Mouse (Mus musculus): ENCODE measurements around the gene Gosr2. TPM values are rescaled to one million over a fixed set of nuclear protein-coding genes. Genes with fewer than 3 reads are reported as not detected.

Gosr2 gene
- polyA plus RNA-seq, 1 experiment from 2014 or later: 58.3 TPM

DNA sequence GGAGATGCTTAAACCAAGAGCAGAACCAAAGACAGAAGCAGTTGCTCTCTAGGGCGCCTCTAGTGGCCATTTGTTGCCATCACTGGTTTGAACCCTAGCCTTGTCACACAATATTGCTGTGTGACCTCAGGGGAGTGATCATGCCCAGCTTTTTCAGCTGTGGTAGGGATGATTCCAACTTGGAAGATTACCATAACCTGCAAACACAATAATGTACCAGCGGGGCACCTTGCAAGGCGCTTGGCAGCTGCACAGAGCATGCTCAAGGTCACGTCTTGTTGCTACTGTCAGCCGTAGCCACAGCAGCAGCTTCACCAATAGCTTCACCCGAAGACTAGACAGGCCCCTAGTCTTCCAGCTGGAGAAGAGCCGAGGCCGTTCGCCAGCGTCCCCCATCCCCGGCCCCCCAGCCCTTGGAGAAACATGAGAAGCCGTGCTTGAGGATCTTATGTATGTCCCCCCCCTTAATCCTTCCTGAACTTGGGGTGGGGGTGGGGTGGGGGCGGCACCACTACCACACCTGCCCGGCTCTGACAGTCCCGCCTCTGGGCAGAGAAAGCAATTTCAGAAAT, 23.9 kb upstream of the Gosr2 start:
- peak overlapping the region; percentile 68 for H3K9ac ChIP-seq

DNA sequence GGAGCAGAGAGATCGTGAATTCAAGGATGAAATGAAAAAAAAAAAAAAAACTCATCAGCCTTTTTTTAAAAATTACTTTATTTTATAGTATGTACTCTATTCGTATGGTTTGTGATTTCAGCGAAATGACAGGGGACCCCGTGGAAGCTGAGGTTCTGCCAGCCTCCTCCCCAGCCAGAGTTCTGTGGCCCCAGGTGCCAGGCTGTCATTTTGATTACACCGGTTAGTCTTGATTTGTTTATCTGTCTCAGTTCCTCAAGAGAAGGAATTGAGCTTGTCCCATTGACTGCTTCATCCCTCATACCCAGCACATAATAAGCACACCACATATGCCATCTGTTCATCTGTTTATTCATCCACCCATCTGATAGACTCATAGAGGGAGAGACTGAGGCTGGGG, 21.7 kb upstream of the Gosr2 start:
- 75% methylated on average over 5 of the region's 5 CpGs for WGBS
- ATAC-seq (ENCODE audit: extremely low read depth, insufficient number of reproducible peaks, low FRiP score, low TSS enrichment): no peak
- H3K36me3 ChIP-seq: no peaks in the 10 kb centered on the region
- H3K4me1 ChIP-seq: peaks cover 12% of the 10 kb centered on the region
- no peak overlapping the region for H3K4me3 ChIP-seq
- peaks cover 7% of the 10 kb centered on the region; the same call in 1 of the 2 replicates for H3K27me3 ChIP-seq (replicated peaks)
- H3K4me2 ChIP-seq: no peak overlapping the region
- H3K27ac ChIP-seq (replicated peaks): no peak overlapping the region
- H3K9ac ChIP-seq: no peak overlapping the region
- no peaks in the 10 kb centered on the region for H3K9me3 ChIP-seq

More for the DNA sequence above, 23.9 kb upstream of the Gosr2 start:
- peak overlapping the region; percentile 42 for H3K4me3 ChIP-seq
- peaks cover 12% of the 10 kb centered on the region for H3K4me1 ChIP-seq
- 0 out of 2 replicates have a peak, but pooled peaks cover 4% of the 10 kb centered on the region for H3K9me3 ChIP-seq
- H3K4me2 ChIP-seq: peak overlapping the region; percentile 69
- WGBS: 28% methylated on average over 15 of the region's 15 CpGs
- no peaks in the 10 kb centered on the region for H3K36me3 ChIP-seq
- no peak for ATAC-seq (ENCODE audit: extremely low read depth, insufficient number of reproducible peaks, low FRiP score, low TSS enrichment)
- no peak overlapping the region; the same call in 1 of the 2 replicates for H3K27ac ChIP-seq (replicated peaks)
- H3K27me3 ChIP-seq (replicated peaks): peaks cover 7% of the 10 kb centered on the region; the same call in 1 of the 2 replicates

DNA sequence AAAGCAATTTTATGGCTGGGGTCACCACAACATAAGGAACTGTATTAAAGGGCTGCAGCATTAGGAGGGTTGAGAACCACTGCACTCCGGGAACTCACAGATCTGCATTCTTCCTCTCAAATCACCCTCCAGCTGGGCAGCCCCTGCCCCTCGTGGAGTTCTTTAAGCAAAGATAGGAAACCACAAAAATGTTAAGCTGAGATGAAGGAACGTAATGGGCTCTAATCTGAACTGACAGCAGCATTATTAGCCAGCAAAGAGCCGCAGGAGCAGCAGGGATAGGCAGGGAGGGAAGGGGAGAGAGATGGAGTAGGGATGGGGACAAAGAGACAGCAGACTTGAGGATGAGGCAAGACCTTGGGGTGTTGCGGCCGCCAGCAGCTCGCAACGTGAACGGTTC, 19.3 kb upstream of the Gosr2 start:
- no peak for ATAC-seq (ENCODE audit: extremely low read depth, insufficient number of reproducible peaks, low FRiP score, low TSS enrichment)
- no peak overlapping the region for H3K9ac ChIP-seq
- no peak overlapping the region for H3K4me2 ChIP-seq
- 39% methylated on average over 9 of the region's 9 CpGs for WGBS
- H3K27me3 ChIP-seq (replicated peaks): 0 out of 2 replicates have a peak, but pooled peaks cover 5% of the 10 kb centered on the region
- H3K4me1 ChIP-seq: peaks cover 7% of the 10 kb centered on the region
- H3K36me3 ChIP-seq: no peaks in the 10 kb centered on the region
- no peak overlapping the region for H3K27ac ChIP-seq (replicated peaks)
- no peak overlapping the region for H3K4me3 ChIP-seq
- H3K9me3 ChIP-seq: no peaks in the 10 kb centered on the region

DNA sequence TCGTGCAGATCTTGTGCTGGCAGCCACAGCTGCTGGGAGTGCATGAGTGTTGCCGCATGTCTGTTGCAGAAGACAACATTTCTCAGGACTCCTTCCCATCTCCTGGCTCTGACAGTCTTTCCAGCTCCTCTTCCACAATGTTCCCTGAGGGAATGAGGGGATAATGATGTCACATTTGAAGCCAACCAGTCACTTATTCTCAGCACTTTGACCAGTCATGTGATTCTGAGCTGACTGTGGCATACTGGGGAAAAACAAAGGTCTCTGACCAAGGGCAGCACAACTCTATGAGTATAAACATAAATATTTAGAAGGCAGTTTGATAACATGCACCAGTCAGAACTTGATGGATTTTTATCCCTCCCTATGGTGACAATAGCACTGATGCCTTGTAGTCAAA, 16.4 kb upstream of the Gosr2 start:
- 76% methylated on average over 2 of the region's 2 CpGs for WGBS
- ATAC-seq (ENCODE audit: extremely low read depth, insufficient number of reproducible peaks, low FRiP score, low TSS enrichment): no peak
- Histone ChIP-seq H3K27ac (replicated peaks) (no peak overlapping the region), H3K9me3 (no peaks in the 10 kb centered on the region), H3K4me2 (no peak overlapping the region), H3K9ac (no peak overlapping the region), H3K4me1 (no peaks in the 10 kb centered on the region), H3K27me3 (replicated peaks) (0 out of 2 replicates have a peak, but pooled peaks cover 11% of the 10 kb centered on the region), H3K36me3 (no peaks in the 10 kb centered on the region), H3K4me3 (no peak overlapping the region)

DNA sequence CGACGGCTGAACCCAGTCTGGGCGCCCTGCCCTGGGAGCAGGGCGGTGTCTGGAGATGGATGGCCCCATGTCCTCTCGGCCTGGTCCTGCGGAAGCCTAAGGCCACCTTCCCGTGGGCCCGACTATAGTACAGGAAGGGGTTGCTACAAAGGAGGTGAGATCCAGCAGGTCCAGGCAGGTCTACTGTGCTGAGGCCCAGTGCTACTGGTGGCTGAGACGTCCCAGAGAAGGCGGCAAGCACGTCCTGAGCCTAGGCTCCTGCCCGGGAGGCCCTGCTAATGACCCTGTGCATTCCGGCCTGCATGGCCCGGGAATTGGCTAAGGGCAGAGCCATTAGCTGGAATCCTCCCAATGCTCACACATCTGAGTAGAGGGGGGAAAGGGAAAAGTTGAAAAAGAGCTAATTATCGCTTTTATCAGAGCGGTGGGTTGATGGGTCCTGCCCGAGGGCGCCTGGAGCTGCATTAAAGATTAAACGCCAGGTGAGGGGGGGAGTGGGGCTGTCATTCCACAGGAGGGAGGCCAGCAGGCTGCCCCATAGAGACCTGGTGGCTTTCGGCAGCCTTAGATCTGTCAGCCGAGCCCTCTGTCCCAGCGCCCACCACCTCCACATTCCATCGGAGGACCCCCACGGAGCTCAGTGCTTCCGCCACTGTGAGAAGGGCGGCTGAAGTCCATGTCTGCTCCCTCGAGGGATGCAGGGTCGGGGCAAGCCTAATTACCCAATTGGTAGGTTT, 14.3 kb upstream of the Gosr2 start:
- H3K36me3 ChIP-seq: no peaks in the 10 kb centered on the region
- H3K27me3 ChIP-seq (replicated peaks): 0 out of 2 replicates have a peak, but pooled peaks cover 11% of the 10 kb centered on the region
- no peak overlapping the region for H3K27ac ChIP-seq (replicated peaks)
- H3K9ac ChIP-seq: no peak overlapping the region
- H3K4me3 ChIP-seq: no peak overlapping the region
- no peaks in the 10 kb centered on the region for H3K4me1 ChIP-seq
- no peak for ATAC-seq (ENCODE audit: extremely low read depth, insufficient number of reproducible peaks, low FRiP score, low TSS enrichment)
- no peaks in the 10 kb centered on the region for H3K9me3 ChIP-seq
- no peak overlapping the region for H3K4me2 ChIP-seq
- WGBS: 46% methylated on average over 28 of the region's 28 CpGs

DNA sequence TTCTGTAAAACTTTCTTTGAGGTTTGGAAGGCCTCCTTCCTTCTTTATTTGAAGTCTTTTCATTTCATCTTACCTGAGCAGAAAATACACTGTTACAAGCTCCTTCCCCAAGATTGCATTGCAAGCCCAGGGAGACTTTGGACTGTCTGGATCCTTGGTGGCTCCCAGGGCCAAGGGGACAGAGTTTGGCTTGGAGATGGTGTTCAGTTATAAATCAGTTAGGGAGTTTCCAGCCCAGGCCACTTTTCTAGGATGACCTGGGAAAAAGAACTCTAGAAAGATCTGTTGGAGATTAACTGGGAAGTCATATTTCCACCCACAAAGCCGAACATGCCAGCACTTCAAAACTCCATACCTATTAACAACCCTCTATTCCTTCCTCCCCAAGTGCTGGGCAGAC, 12.3 kb upstream of the Gosr2 start:
- H3K36me3 ChIP-seq: no peaks in the 10 kb centered on the region
- H3K27ac ChIP-seq (replicated peaks): no peak overlapping the region
- no peak overlapping the region for H3K9ac ChIP-seq
- H3K4me2 ChIP-seq: no peak overlapping the region
- no peaks in the 10 kb centered on the region for H3K4me1 ChIP-seq
- 71% methylated on average over 1 of the region's 1 CpGs for WGBS
- ATAC-seq (ENCODE audit: extremely low read depth, insufficient number of reproducible peaks, low FRiP score, low TSS enrichment): no peak
- H3K4me3 ChIP-seq: no peak overlapping the region
- H3K9me3 ChIP-seq: no peaks in the 10 kb centered on the region
- 0 out of 2 replicates have a peak, but pooled peaks cover 11% of the 10 kb centered on the region for H3K27me3 ChIP-seq (replicated peaks)

DNA sequence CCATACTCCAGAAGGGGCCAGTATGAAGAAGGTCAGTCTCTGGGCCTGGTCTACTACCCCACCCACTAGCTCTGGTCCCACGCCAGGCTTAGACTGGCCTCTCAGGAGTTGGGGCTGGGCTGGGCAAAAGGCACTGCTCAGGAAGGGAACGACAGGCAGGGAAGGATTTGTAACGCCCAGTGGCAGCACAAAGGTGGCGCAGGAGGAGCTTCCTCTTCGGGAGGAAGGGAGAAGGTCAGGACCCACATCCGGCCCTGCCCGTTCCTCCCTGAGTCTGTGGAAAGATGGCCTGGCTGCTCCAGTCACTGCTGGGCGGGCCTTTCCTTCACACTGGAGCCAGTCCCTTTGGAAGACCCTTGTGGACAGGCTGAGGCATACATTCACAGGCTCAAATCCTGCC, 9.3 kb upstream of the Gosr2 start:
- Histone ChIP-seq H3K27ac (replicated peaks) (peak overlapping the region; percentile 58), H3K27me3 (replicated peaks) (0 out of 2 replicates have a peak, but pooled peaks cover 6% of the 10 kb centered on the region)
- ATAC-seq (ENCODE audit: extremely low read depth, insufficient number of reproducible peaks, low FRiP score, low TSS enrichment): peak; percentile 41; the same call in 1 of the 2 replicates

DNA sequence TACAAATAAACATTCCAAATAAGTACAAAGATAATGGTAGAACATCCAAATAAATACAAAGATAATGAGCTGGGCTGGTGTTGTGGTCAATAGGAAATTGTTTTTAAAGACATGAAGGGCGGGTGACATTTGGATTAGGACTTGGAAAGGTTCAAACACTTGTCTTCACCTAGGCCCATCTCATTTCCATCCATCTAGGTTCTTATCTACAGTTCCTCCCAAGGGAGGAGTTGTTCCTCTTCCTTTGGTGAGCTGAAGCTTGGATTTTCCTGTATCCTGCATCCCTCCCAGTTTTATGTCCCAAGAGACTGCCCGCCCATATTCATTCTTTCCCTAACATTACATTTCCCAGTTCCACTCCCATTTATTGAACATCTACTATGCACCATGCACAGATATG, 528 bp upstream of the Gosr2 start:
- no peaks in the 10 kb centered on the region for H3K9me3 ChIP-seq
- H3K27ac ChIP-seq (replicated peaks): peak overlapping the region; percentile 98
- 0 out of 2 replicates have a peak, but pooled peaks cover 7% of the 10 kb centered on the region for H3K36me3 ChIP-seq
- peaks cover 19% of the 10 kb centered on the region for H3K4me1 ChIP-seq
- peak overlapping the region; percentile 98 for H3K4me3 ChIP-seq
- peak overlapping the region; percentile 94 for H3K9ac ChIP-seq
- 62% methylated on average over 2 of the region's 2 CpGs for WGBS
- no peak for ATAC-seq (ENCODE audit: extremely low read depth, insufficient number of reproducible peaks, low FRiP score, low TSS enrichment)
- H3K4me2 ChIP-seq: peak overlapping the region; percentile 71
- H3K27me3 ChIP-seq (replicated peaks): no peaks in the 10 kb centered on the region

More for the DNA sequence above, 9.3 kb upstream of the Gosr2 start:
- Histone ChIP-seq H3K9me3 (no peaks in the 10 kb centered on the region), H3K36me3 (no peaks in the 10 kb centered on the region), H3K4me3 (no peak overlapping the region), H3K4me1 (no peaks in the 10 kb centered on the region), H3K9ac (no peak overlapping the region), H3K4me2 (no peak overlapping the region)
- WGBS: 33% methylated on average over 8 of the region's 8 CpGs

DNA sequence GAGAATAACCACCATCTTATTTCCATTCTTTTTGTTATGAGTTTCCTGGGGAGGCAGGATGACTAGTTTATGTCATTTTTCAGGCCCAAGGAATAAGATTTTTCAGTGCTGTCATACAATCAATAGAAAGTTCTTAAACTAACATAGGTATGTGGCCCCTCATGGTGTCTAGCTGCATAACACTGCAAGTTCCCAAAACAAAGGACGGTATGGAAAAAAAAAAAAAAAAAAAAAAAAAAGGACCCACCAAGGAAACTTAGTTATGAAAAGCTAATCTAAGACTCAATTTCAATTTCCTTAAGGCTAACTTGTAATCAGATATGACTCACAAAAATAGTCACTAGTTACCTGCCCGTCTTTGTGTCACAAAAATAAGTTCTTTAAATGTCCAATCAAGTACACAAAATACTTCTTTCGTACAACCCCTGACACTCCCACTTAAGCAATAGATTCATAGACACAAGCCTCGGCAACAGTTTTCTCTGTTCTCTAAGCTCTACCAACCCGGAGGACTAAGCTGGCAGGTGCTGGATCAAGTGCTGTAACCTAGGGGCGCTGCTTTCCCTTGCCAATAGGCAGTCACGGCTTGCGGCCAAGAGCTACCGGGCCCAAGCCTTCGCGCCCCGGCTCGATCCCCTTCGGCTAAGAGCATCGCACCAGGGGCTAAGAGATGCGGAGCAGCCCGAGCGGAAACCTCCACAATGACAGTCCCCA, 690 bp downstream of the Gosr2 start:
- under 1% methylated on average over 18 of the region's 18 CpGs for WGBS
- peak overlapping the region; percentile 98 for H3K4me3 ChIP-seq
- peaks cover 22% of the 10 kb centered on the region for H3K4me1 ChIP-seq
- peak overlapping the region; percentile 94 for H3K9ac ChIP-seq
- no peaks in the 10 kb centered on the region for H3K9me3 ChIP-seq
- no peaks in the 10 kb centered on the region for H3K27me3 ChIP-seq (replicated peaks)
- peak overlapping the region; percentile 71 for H3K4me2 ChIP-seq
- ATAC-seq (ENCODE audit: extremely low read depth, insufficient number of reproducible peaks, low FRiP score, low TSS enrichment): no peak
- peak overlapping the region; percentile 98 for H3K27ac ChIP-seq (replicated peaks)
- H3K36me3 ChIP-seq: 0 out of 2 replicates have a peak, but pooled peaks cover 7% of the 10 kb centered on the region

DNA sequence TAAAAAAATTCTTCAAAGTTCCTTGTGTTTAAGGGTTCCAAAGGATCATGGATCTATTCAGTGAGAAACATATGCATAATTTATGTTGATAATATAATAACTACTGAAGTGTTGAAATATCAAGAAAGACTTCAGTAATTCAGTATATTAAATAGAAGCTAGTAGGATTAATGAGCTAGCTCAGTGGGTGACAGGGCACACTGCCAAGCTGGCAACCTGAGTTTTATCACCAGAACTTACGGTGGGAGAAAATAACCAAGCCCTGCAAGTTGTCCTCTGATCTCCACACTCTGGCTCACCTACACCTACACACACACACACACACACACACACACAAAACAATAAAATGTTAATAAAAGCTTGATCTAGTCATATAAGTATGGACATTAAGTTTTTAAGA, 4.5 kb downstream of the Gosr2 start:
- no peak overlapping the region for H3K4me2 ChIP-seq
- H3K27me3 ChIP-seq (replicated peaks): no peaks in the 10 kb centered on the region
- no peaks in the 10 kb centered on the region for H3K9me3 ChIP-seq
- H3K9ac ChIP-seq: no peak overlapping the region
- no peak overlapping the region for H3K4me3 ChIP-seq
- 55% methylated on average over 1 of the region's 1 CpGs for WGBS
- ATAC-seq (ENCODE audit: extremely low read depth, insufficient number of reproducible peaks, low FRiP score, low TSS enrichment): no peak
- H3K27ac ChIP-seq (replicated peaks): no peak overlapping the region
- peaks cover 57% of the 10 kb centered on the region for H3K4me1 ChIP-seq
- 0 out of 2 replicates have a peak, but pooled peaks cover 9% of the 10 kb centered on the region for H3K36me3 ChIP-seq

DNA sequence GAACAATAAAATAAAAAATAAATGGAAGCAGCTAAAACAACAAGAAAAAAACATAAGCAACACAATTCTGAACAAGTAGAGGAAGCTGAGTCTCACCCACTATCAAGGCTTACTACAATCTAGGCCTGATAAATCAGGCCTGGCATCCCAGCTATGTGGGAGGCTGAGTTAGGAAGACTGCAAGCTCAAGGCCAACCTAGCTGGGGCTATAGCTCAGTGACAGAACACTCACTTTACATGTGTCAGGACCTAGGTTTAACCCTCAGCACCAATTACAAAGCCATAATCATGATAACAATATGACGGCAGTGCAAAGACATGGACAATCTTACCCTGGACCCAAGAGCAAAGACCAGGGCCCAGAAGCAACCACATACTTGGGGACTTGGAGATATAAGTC, 6.7 kb downstream of the Gosr2 start:
- Histone ChIP-seq H3K4me1 (peaks cover 67% of the 10 kb centered on the region), H3K36me3 (peaks cover 28% of the 10 kb centered on the region), H3K4me2 (no peak overlapping the region), H3K27me3 (replicated peaks) (no peaks in the 10 kb centered on the region), H3K9ac (no peak overlapping the region), H3K9me3 (no peaks in the 10 kb centered on the region), H3K4me3 (no peak overlapping the region), H3K27ac (replicated peaks) (no peak overlapping the region; the same call in 1 of the 2 replicates)
- WGBS: 50% methylated on average over 1 of the region's 1 CpGs
- ATAC-seq (ENCODE audit: extremely low read depth, insufficient number of reproducible peaks, low FRiP score, low TSS enrichment): no peak

Data from heart, embryonic 13.5 days (tissue).